Mouse (Mus musculus): Measurements from ENCODE around the gene Clstn3. TPM values are rescaled to one million over a fixed set of nuclear protein-coding genes. Genes with fewer than 3 reads are reported as not detected.
"Not testable (repeated sequence)": the region's sequence is repeated elsewhere in the genome, so short reads cannot be mapped to it uniquely, and the experiment has no call there.

Gene Clstn3
- polyA plus RNA-seq, 1 experiment: 0.44 TPM

DNA sequence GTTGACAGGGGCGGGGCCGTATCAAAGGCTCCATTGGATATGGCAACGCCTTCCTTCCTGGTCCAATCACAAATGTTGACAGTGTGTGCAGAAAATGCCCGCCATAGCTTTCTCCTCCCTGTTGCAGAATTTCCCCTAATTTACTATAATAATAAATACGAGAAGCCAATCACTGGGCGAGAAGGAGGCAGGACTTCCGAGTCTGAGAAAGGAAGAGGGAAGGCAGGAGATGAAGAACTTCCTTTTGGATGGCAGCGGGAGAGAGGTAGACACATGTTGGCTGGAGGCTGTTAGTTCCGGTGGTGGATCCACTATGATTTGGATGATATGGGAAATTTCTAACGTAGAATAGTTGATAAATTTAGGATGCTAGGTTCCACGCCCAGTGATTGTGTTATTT, 10.0 kb upstream of the Clstn3 start:
- Histone ChIP-seq H3K4me3 (ENCODE audit: low read depth, low read length) (no peak overlapping the region), H3K36me3 (ENCODE audit: control insufficient read depth, insufficient read depth, low read length) (no peaks in the 10 kb centered on the region), H3K27ac (ENCODE audit: insufficient read depth, low read depth, low read length) (no peak overlapping the region), H3K27me3 (ENCODE audit: control insufficient read depth, insufficient read depth, low read length) (no peaks in the 10 kb centered on the region), H3K4me1 (ENCODE audit: control insufficient read depth, insufficient read depth, insufficient read length, low read length) (peaks cover 13% of the 10 kb centered on the region)
- WGBS: 66% methylated on average over 11 of the region's 11 CpGs
- no peak for TF ChIP-seq CTCF (IDR thresholded peaks at IDR 0.05; ENCODE audit: extremely low read depth, insufficient read length, insufficient replicate concordance, low read depth, low read length)
- TF ChIP-seq POLR2A (IDR thresholded peaks at IDR 0.05; ENCODE audit: low read depth, low read length): no peak

DNA sequence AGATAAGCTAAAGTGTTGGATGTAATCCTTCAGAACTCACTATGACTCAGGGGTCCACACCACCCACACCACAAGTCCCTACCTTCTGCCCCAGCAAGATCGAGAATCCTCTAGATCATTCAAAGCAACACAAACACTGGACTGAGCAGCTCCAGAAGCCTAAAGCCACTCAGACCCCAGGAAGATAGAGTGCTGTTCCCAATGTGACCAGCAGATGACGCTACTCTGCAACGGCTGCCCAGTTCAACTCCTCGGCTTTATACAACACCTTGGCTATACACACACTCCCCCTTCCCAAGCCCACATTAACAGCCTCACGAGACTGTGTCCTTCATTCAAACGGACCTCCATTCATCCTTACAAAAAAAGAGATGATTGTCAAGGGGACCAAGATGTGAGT, 8.2 kb upstream of the Clstn3 start:
- no peaks in the 10 kb centered on the region for H3K27me3 ChIP-seq (ENCODE audit: control insufficient read depth, insufficient read depth, low read length)
- H3K4me1 ChIP-seq (ENCODE audit: control insufficient read depth, insufficient read depth, insufficient read length, low read length): peaks cover 1% of the 10 kb centered on the region
- no peaks in the 10 kb centered on the region for H3K36me3 ChIP-seq (ENCODE audit: control insufficient read depth, insufficient read depth, low read length)
- H3K27ac ChIP-seq (ENCODE audit: insufficient read depth, low read depth, low read length): no peak overlapping the region
- WGBS: 31% methylated on average over 6 of the region's 6 CpGs
- no peak overlapping the region for H3K4me3 ChIP-seq (ENCODE audit: low read depth, low read length)
- TF ChIP-seq CTCF (IDR thresholded peaks at IDR 0.05; ENCODE audit: extremely low read depth, insufficient read length, insufficient replicate concordance, low read depth, low read length) (peak; percentile 88; the same call in 1 of the 2 replicates), POLR2A (IDR thresholded peaks at IDR 0.05; ENCODE audit: low read depth, low read length) (no peak)

DNA sequence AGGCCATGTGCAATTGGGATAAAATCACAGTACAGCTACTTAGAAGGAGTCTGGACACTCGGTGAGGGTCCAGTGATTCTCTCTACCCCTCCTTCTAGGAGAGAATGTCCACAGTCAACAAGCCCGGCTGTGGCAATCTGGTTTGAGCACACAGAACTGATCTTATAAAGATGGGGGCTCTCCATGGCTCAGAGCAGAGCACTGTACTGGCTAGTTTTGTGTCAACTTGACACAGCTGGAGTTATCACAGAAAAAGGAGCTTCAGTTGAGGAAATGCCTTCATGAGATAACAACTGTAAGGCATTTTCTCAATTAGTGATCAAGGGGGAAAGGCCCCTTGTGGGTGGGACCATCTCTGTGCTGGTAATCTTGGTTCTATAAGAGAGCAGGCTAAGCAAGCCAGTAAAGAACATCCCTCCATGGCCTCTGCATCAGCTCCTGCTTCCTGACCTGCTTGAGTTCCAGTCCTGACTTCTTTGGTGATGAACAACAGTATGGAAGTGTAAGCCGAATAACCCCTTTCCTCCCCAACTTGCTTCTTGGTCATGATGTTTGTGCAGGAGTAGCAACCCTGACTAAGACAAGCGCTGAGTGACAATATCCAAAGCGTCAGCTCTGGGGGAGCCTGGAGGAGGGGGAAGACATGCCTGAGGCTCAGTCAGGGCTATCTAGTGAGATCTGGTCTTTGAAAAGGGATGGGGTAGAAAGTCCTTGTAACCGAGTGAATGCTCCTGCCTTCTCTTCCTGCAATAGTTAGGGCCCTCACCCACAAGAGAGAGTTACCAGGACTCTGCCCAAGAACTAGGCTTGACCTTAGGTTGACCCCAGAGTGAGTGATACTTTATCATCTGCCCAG, 7.4 kb upstream of the Clstn3 start:
- H3K36me3 ChIP-seq (ENCODE audit: control insufficient read depth, insufficient read depth, low read length); H3K4me3 ChIP-seq (ENCODE audit: low read depth, low read length); H3K27ac ChIP-seq (ENCODE audit: insufficient read depth, low read depth, low read length); H3K27me3 ChIP-seq (ENCODE audit: control insufficient read depth, insufficient read depth, low read length); H3K4me1 ChIP-seq (ENCODE audit: control insufficient read depth, insufficient read depth, insufficient read length, low read length): not testable (repeated sequence)
- WGBS: 78% methylated on average over 6 of the region's 6 CpGs

DNA sequence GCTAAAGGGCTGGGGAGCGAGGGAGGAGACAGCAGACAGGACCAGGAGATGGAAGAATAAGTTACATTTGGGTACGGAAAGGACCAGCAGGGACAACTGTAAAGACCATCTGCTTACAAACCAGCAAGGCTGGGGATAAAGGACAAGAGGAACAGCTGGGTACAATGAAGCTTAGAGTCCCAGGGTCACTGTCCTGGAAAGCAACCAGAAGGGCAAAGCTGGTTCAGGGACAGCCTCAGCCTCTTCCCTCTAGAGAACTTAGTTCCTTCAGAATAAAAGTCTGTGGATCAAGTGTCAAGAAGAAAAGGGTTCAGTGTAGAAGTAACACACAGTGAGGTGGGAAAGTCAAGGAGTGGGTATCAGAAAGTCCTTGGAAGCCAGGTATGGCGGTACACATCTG, 6.5 kb upstream of the Clstn3 start:
- H3K4me3 ChIP-seq (ENCODE audit: low read depth, low read length): no peak overlapping the region
- TF ChIP-seq POLR2A (IDR thresholded peaks at IDR 0.05; ENCODE audit: low read depth, low read length): no peak
- H3K36me3 ChIP-seq (ENCODE audit: control insufficient read depth, insufficient read depth, low read length): no peaks in the 10 kb centered on the region
- 94% methylated on average over 3 of the region's 3 CpGs for WGBS
- no peaks in the 10 kb centered on the region for H3K4me1 ChIP-seq (ENCODE audit: control insufficient read depth, insufficient read depth, insufficient read length, low read length)
- no peak overlapping the region for H3K27ac ChIP-seq (ENCODE audit: insufficient read depth, low read depth, low read length)
- no peaks in the 10 kb centered on the region for H3K27me3 ChIP-seq (ENCODE audit: control insufficient read depth, insufficient read depth, low read length)

DNA sequence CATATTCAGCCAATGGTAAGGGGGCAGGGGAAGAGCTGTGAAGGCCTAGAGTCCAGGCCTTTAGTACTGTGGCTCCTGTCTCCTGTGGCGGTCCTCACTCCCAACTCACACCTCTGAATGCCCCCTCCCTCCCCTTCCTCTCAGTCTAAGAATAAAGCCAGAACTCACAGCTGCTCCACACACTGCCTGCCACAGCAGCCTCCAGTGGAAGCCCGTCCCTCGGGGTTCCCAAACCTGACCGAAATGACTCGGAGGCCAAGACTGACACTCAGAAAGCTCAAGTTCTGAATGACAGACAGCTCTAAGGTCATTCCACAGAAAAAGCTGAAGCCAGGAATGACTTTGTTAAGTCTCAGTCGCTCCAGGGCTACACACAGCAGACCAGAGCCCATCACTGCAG, 1.1 kb upstream of the Clstn3 start:
- H3K27me3 ChIP-seq (ENCODE audit: control insufficient read depth, insufficient read depth, low read length): no peaks in the 10 kb centered on the region
- no peak overlapping the region for H3K27ac ChIP-seq (ENCODE audit: insufficient read depth, low read depth, low read length)
- no peak overlapping the region for H3K4me3 ChIP-seq (ENCODE audit: low read depth, low read length)
- no peaks in the 10 kb centered on the region for H3K4me1 ChIP-seq (ENCODE audit: control insufficient read depth, insufficient read depth, insufficient read length, low read length)
- WGBS: 92% methylated on average over 6 of the region's 6 CpGs
- H3K36me3 ChIP-seq (ENCODE audit: control insufficient read depth, insufficient read depth, low read length): no peaks in the 10 kb centered on the region
- TF ChIP-seq POLR2A (IDR thresholded peaks at IDR 0.05; ENCODE audit: low read depth, low read length) (no peak), CTCF (IDR thresholded peaks at IDR 0.05; ENCODE audit: extremely low read depth, insufficient read length, insufficient replicate concordance, low read depth, low read length) (no peak)

DNA sequence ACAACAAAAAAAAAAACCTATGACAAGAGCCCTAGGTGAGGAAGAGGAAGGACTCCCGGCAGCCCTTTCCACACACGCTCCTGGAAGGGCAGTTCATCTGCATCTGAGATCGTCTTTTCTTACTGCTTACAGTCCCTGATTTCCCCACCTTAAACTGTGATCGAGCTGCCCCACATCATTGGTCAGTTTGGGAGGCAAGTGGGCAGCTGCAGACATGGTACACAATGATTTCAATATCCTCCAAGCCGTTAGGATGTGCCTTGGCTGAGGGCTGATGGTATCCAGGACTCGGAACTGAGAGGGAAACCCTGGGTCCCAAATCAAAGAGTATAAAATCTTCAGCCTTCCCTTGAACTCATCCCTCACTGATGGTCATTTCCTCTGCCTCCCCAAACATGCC, 705 bp upstream of the Clstn3 start:
- 71% methylated on average over 6 of the region's 6 CpGs for WGBS
- no peaks in the 10 kb centered on the region for H3K27me3 ChIP-seq (ENCODE audit: control insufficient read depth, insufficient read depth, low read length)
- H3K27ac ChIP-seq (ENCODE audit: insufficient read depth, low read depth, low read length): no peak overlapping the region
- no peak for TF ChIP-seq CTCF (IDR thresholded peaks at IDR 0.05; ENCODE audit: extremely low read depth, insufficient read length, insufficient replicate concordance, low read depth, low read length)
- TF ChIP-seq POLR2A (IDR thresholded peaks at IDR 0.05; ENCODE audit: low read depth, low read length): no peak
- no peaks in the 10 kb centered on the region for H3K4me1 ChIP-seq (ENCODE audit: control insufficient read depth, insufficient read depth, insufficient read length, low read length)
- H3K36me3 ChIP-seq (ENCODE audit: control insufficient read depth, insufficient read depth, low read length): no peaks in the 10 kb centered on the region
- no peak overlapping the region for H3K4me3 ChIP-seq (ENCODE audit: low read depth, low read length)

DNA sequence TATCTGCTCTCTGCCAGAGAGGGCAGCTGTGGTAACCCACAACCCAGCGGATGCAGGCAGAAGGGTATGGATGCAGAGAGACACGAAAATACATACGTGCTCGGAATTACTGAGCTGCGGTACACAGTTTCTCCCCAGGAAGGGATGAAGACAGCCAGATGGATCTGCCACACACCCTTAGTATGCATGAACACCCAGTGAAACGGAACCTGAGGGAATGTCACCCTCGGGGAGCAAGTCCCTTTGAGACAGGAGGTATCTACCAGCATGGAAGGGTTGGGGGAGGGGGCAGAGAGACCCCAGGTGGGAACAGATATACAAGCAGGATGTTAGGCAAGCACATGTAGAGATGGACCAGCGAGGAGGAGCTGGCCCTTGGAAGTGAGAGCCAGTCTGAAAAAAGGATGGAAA, 708 bp downstream of the Clstn3 start:
- no peak for TF ChIP-seq POLR2A (IDR thresholded peaks at IDR 0.05; ENCODE audit: low read depth, low read length)
- TF ChIP-seq CTCF (IDR thresholded peaks at IDR 0.05; ENCODE audit: extremely low read depth, insufficient read length, insufficient replicate concordance, low read depth, low read length): no peak
- Histone ChIP-seq H3K27ac (ENCODE audit: insufficient read depth, low read depth, low read length) (no peak overlapping the region), H3K4me1 (ENCODE audit: control insufficient read depth, insufficient read depth, insufficient read length, low read length) (no peaks in the 10 kb centered on the region), H3K36me3 (ENCODE audit: control insufficient read depth, insufficient read depth, low read length) (no peaks in the 10 kb centered on the region), H3K4me3 (ENCODE audit: low read depth, low read length) (no peak overlapping the region), H3K27me3 (ENCODE audit: control insufficient read depth, insufficient read depth, low read length) (no peaks in the 10 kb centered on the region)
- 56% methylated on average over 8 of the region's 8 CpGs for WGBS
